Mouse (Mus musculus) stomach, postnatal 0 days (tissue): Measurements from ENCODE around the gene Stxbp4. TPM values are rescaled to one million over a fixed set of nuclear protein-coding genes. Genes with fewer than 3 reads are reported as not detected.

Source experiments
- ATAC-seq: fragments of 200-750 bp; cut with Nextera tagmentation; 2 replicates; pipeline ENCODE4 v1.8.0; 2017; ENCODE audit not compliant: low FRiP score, low TSS enrichment
- DNase-seq: peaks from one replicate; pipeline ENCODE4 v3.0.0-alpha.2; 2016; ENCODE audit warnings: low spot score
- H3K27ac ChIP-seq: fragments of 300-500 bp; sonication (generic); replicated peaks from 2 replicates; pipeline ENCODE4 v1.5.1; 2014; ENCODE audit warnings: mild to moderate bottlenecking, control low read depth
- H3K27me3 ChIP-seq: fragments of 300-500 bp; sonication (generic); 2 replicates; pipeline ENCODE4 v1.6.1; 2014; ENCODE audit warnings: low read length; ENCODE audit not compliant: control insufficient read depth, insufficient read depth
- H3K36me3 ChIP-seq: fragments of 300-500 bp; sonication (generic); 2 replicates; pipeline ENCODE4 v1.6.1; 2014; ENCODE audit warnings: low read length, mixed read lengths; ENCODE audit not compliant: control insufficient read depth, insufficient read depth
- H3K4me1 ChIP-seq: fragments of 300-500 bp; sonication (generic); replicated peaks from 2 replicates; pipeline ENCODE4 v1.6.1; 2014; ENCODE audit warnings: antibody characterized with exemption; ENCODE audit not compliant: control insufficient read depth, insufficient read depth
- H3K4me2 ChIP-seq: fragments of 300-500 bp; sonication (generic); replicated peaks from 2 replicates; pipeline ENCODE4 v1.6.1; 2014; ENCODE audit warnings: low read depth, mild to moderate bottlenecking, control low read depth, moderate library complexity
- H3K4me3 ChIP-seq: fragments of 300-500 bp; sonication (generic); 2 replicates; pipeline ENCODE4 v1.5.1; 2014; ENCODE audit warnings: low read depth, low read length, control low read depth
- H3K9ac ChIP-seq: fragments of 300-500 bp; sonication (generic); 2 replicates; pipeline ENCODE4 v1.6.1; 2014; ENCODE audit warnings: mild to moderate bottlenecking, low read length, control low read depth, mixed read lengths
- H3K9me3 ChIP-seq: fragments of 300-500 bp; sonication (generic); 2 replicates; pipeline ENCODE4 v1.6.1; 2016; ENCODE audit warnings: low read length; ENCODE audit not compliant: control insufficient read depth
- CTCF ChIP-seq: IDR thresholded peaks from 2 replicates; pipeline ENCODE4 v1.5.1; 2016; ENCODE audit warnings: antibody characterized with exemption, low read depth, mild to moderate bottlenecking, moderate library complexity
- EP300 ChIP-seq: optimal IDR thresholded peaks from 2 replicates; pipeline ENCODE3; 2016; ENCODE audit warnings: antibody characterized with exemption
- WGBS: fragments of 180-500 bp; shearing (Covaris S2); extraction: QIAGEN DNeasy Blood & Tissue Kit; methylation state at CpG from one replicate; pipeline ENCODE4 v1.1.7; 2014; 5-methylcytosine and 5-hydroxymethylcytosine counted together
- polyA plus RNA-seq: library from polyadenylated mRNA; unstranded; fragments of >200 nt; fragmentation: Nextera tagmentation; extraction: Ambion mirVana; gene quantifications from 2 replicates; pipeline ENCODE4 v1.2.1, GENCODE M21; 2015

Stxbp4 gene
- polyA plus RNA-seq, 1 experiment from 2014 or later: 2.7 TPM

GRCm38 (mm10) chr11:90595826-90596225 is 42.1 kb downstream of the Stxbp4 start:
- Histone ChIP-seq H3K4me3 (no peak overlapping the region), H3K4me1 (no peaks in the 10 kb centered on the region), H3K27ac (no peak overlapping the region), H3K27me3 (no peaks in the 10 kb centered on the region), H3K9me3 (no peaks in the 10 kb centered on the region), H3K36me3 (no peaks in the 10 kb centered on the region), H3K4me2 (no peak overlapping the region), H3K9ac (no peak overlapping the region)
- WGBS: 85% methylated on average over 1 of the region's 1 CpGs
- DNase-seq: no peak
- ATAC-seq: no peak
- TF ChIP-seq EP300 (no peak), CTCF (no peak)

GRCm38 (mm10) chr11:90590996-90591395 is 46.9 kb downstream of the Stxbp4 start:
- Histone ChIP-seq H3K4me3 (no peak overlapping the region), H3K4me2 (no peak overlapping the region), H3K27me3 (no peaks in the 10 kb centered on the region), H3K27ac (no peak overlapping the region), H3K36me3 (no peaks in the 10 kb centered on the region), H3K4me1 (no peaks in the 10 kb centered on the region), H3K9me3 (no peaks in the 10 kb centered on the region), H3K9ac (no peak overlapping the region)
- TF ChIP-seq EP300 (no peak), CTCF (no peak)
- 87% methylated on average over 1 of the region's 1 CpGs for WGBS
- ATAC-seq (no peak), DNase-seq (no peak)

GRCm38 (mm10) chr11:90586203-90586602 is 51.7 kb downstream of the Stxbp4 start:
- TF ChIP-seq CTCF (no peak), EP300 (no peak)
- H3K4me1 ChIP-seq: no peaks in the 10 kb centered on the region
- DNase-seq (no peak), ATAC-seq (no peak)
- no peak overlapping the region for H3K4me2 ChIP-seq
- H3K27ac ChIP-seq: no peak overlapping the region
- H3K9ac ChIP-seq: no peak overlapping the region
- whole genome bisulfite sequencing: 84% methylated on average over 8 of the region's 8 CpGs
- H3K9me3 ChIP-seq: no peaks in the 10 kb centered on the region
- H3K4me3 ChIP-seq: no peak overlapping the region
- no peaks in the 10 kb centered on the region for H3K27me3 ChIP-seq
- no peaks in the 10 kb centered on the region for H3K36me3 ChIP-seq

DNA sequence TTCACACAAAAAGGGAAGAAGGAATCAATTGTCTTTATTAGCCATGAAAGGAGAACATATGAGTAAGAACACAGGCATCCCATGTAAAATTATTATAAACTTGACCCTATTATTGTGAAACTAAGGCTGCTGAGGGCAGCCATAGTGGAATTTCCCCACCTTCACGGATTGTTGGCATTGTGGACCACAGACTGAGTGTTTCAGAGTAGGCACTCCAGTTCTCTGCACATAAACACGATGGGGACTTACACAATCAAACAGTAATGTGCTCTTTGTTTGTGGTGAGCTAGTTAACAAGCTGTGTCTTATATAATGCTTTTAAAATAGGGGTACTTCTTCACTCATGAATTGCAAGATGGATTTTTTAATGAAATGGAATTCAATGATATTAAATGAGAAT is 52.1 kb downstream of the Stxbp4 start:
- 92% methylated on average over 2 of the region's 2 CpGs for WGBS

GRCm38 (mm10) chr11:90577057-90577780 is 60.7 kb downstream of the Stxbp4 start:
- peak; percentile 40; the same call in 1 of the 2 replicates for ATAC-seq
- DNase-seq: no peak

More for the DNA sequence above, 52.1 kb downstream of the Stxbp4 start:
- no peak overlapping the region for H3K4me3 ChIP-seq
- H3K4me1 ChIP-seq: no peaks in the 10 kb centered on the region
- no peaks in the 10 kb centered on the region for H3K36me3 ChIP-seq
- no peaks in the 10 kb centered on the region for H3K27me3 ChIP-seq
- H3K9ac ChIP-seq: no peak overlapping the region
- no peak overlapping the region for H3K4me2 ChIP-seq
- no peak for TF ChIP-seq EP300
- TF ChIP-seq CTCF: no peak
- no peak overlapping the region for H3K27ac ChIP-seq
- ATAC-seq: no peak
- no peak for DNase-seq
- no peaks in the 10 kb centered on the region for H3K9me3 ChIP-seq

DNA sequence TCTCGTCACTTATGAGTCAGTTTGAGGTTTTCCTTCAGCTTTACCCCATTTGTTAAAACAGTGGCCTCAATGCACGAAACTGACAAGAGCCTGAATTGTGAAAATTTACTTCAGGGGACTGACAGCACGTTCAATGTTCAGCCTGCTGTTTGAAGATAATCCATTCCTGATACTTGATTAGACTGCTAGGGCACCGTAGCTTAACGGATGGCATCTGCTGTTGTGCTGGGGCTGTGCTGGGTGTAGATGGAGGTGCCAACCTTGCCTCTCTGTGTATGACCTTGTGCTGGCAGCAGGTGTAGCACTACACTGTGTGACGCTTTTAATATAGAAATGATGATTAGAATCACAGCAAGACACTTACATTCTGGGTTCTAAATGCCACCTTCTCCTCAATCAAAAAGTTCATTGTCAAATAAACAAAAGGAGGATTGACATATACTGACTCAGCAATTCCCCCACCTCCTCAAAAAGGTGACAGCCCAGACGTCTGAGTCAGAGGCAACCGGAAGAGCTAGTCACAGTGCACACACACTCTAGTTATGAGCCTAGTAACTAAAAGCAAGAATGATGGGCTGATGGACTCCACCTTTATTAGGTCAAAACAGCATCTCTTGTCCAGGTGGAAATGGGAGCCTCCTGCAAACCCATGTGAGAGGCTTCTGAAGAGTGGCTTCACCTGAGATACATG is 61.5 kb downstream of the Stxbp4 start:
- H3K9ac ChIP-seq: no peak overlapping the region
- no peak overlapping the region for H3K4me2 ChIP-seq
- no peak overlapping the region for H3K4me3 ChIP-seq
- no peaks in the 10 kb centered on the region for H3K9me3 ChIP-seq
- H3K27me3 ChIP-seq: no peaks in the 10 kb centered on the region
- TF ChIP-seq EP300 (no peak), CTCF (no peak)
- no peak for DNase-seq
- no peak for ATAC-seq
- no peaks in the 10 kb centered on the region for H3K36me3 ChIP-seq
- no peak overlapping the region for H3K27ac ChIP-seq
- no peaks in the 10 kb centered on the region for H3K4me1 ChIP-seq
- 81% methylated on average over 8 of the region's 8 CpGs for WGBS

More at GRCm38 (mm10) chr11:90577057-90577780, 60.7 kb downstream of the Stxbp4 start:
- Histone ChIP-seq H3K9ac (no peak overlapping the region), H3K4me2 (no peak overlapping the region), H3K27me3 (no peaks in the 10 kb centered on the region), H3K4me3 (no peak overlapping the region), H3K4me1 (no peaks in the 10 kb centered on the region), H3K9me3 (no peaks in the 10 kb centered on the region), H3K27ac (no peak overlapping the region), H3K36me3 (no peaks in the 10 kb centered on the region)
- WGBS: 43% methylated on average over 7 of the region's 7 CpGs
- TF ChIP-seq EP300: no peak
- no peak for TF ChIP-seq CTCF
